Mouse (Mus musculus) hindbrain, embryonic 11.5 days (tissue): Measurements from ENCODE around the gene Rnf38. TPM values are rescaled to one million over a fixed set of nuclear protein-coding genes. Genes with fewer than 3 reads are reported as not detected.

ENCODE experiments used
- ATAC-seq: fragments of 200-750 bp; cut with Nextera tagmentation; 2 replicates; pipeline ENCODE4 v1.8.0; 2017; ENCODE audit warnings: mild to moderate bottlenecking, moderate TSS enrichment, moderate library complexity; ENCODE audit not compliant: low FRiP score
- DNase-seq: peaks from one replicate; pipeline ENCODE4 v3.0.0-alpha.2; 2015; ENCODE audit warnings: low spot score
- H3K27ac ChIP-seq: fragments of 300-500 bp; sonication (generic); 2 replicates; pipeline ENCODE4 v1.5.1; 2014; ENCODE audit warnings: mild to moderate bottlenecking, low read depth, low read length
- H3K27me3 ChIP-seq: fragments of 300-500 bp; sonication (generic); 2 replicates; pipeline ENCODE4 v1.6.1; 2014; ENCODE audit warnings: mild to moderate bottlenecking, low read length, moderate library complexity, mixed read lengths; ENCODE audit not compliant: control insufficient read depth, insufficient read depth
- H3K36me3 ChIP-seq: fragments of 300-500 bp; sonication (generic); 2 replicates; pipeline ENCODE4 v1.6.1; 2014; ENCODE audit warnings: mild to moderate bottlenecking, low read length, moderate library complexity, mixed read lengths; ENCODE audit not compliant: control insufficient read depth, insufficient read depth
- H3K4me1 ChIP-seq: fragments of 300-500 bp; sonication (generic); replicated peaks from 2 replicates; pipeline ENCODE4 v1.6.1; 2014; ENCODE audit warnings: low read length, mixed read lengths; ENCODE audit not compliant: control insufficient read depth, insufficient read depth
- H3K4me2 ChIP-seq: fragments of 300-500 bp; sonication (generic); replicated peaks from 2 replicates; pipeline ENCODE4 v1.6.1; 2014; ENCODE audit warnings: mild to moderate bottlenecking, low read depth, low read length
- H3K4me3 ChIP-seq: fragments of 300-500 bp; sonication (generic); 2 replicates; pipeline ENCODE4 v1.5.1; 2014; ENCODE audit warnings: low read depth, low read length
- H3K9ac ChIP-seq: fragments of 300-500 bp; sonication (generic); 2 replicates; pipeline ENCODE4 v1.6.1; 2014; ENCODE audit warnings: low read depth, low read length
- H3K9me3 ChIP-seq: fragments of 300-500 bp; sonication (generic); 2 replicates; pipeline ENCODE4 v1.6.1; 2016; ENCODE audit warnings: low read length; ENCODE audit not compliant: control insufficient read depth
- WGBS: fragments of 180-500 bp; shearing (Covaris S2); extraction: QIAGEN DNeasy Blood & Tissue Kit; methylation state at CpG from one replicate; pipeline ENCODE4 v1.1.7; 2014; 5-methylcytosine and 5-hydroxymethylcytosine counted together
- polyA plus RNA-seq: library from polyadenylated mRNA; unstranded; fragments of >200 nt; fragmentation: Nextera tagmentation; extraction: Ambion mirVana; gene quantifications from 2 replicates; pipeline ENCODE4 v1.2.1, GENCODE M21; 2014

The Rnf38 gene
- polyA plus RNA-seq, 1 experiment from 2014 or later, result 57.0 TPM

DNA sequence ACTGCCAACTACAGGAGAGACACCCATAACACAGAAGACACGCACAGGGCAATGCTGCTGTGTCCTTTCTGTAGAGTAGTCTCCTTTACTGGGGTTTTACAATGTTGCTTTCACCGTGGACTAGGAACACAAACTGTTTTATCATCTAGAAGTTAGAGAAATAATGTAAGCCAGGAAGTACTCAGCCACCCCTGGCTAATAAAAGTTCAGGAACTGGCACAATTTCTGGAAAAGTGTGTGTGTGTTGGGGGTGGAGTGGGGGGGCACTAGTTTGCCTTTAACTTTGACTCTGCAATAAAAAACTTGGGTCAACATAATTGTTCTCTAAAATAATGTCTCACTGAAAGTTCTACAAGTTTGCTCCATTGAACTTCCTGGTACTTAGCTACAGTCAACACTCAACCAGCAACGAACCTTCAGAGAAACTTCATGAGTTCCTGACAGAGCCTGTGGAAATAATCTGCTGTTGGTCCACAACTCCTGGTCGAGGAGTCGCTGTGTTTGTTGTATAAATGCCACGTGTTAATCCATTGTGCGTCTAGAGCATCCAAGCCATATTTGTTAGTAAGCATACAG lies 155.1 kb downstream of the Rnf38 start:
- H3K27me3 ChIP-seq, result no peaks in the 10 kb centered on the region
- no peak overlapping the region for H3K9ac ChIP-seq
- H3K4me3 ChIP-seq, result no peak overlapping the region
- ATAC-seq, result no peak
- no peaks in the 10 kb centered on the region for H3K9me3 ChIP-seq
- H3K4me2 ChIP-seq, result no peak overlapping the region
- no peaks in the 10 kb centered on the region for H3K4me1 ChIP-seq
- DNase-seq, result no peak
- H3K36me3 ChIP-seq, result no peaks in the 10 kb centered on the region
- no peak overlapping the region for H3K27ac ChIP-seq
- 89% methylated on average over 7 of the region's 7 CpGs for WGBS

Other genes starting within 250 kb of the Rnf38 start
- gene Clta, start 229.3 kb downstream of the Rnf38 start, polyA plus RNA-seq, result 284 and 291 TPM in 2 replicates
- gene Gne, start 149.6 kb downstream of the Rnf38 start, polyA plus RNA-seq, result 23.1 and 24.2 TPM in 2 replicates
- gene Melk, start 67.1 kb upstream of the Rnf38 start, polyA plus RNA-seq, result 55.7 and 62.4 TPM in 2 replicates